Mouse (Mus musculus) forebrain, embryonic 11.5 days (tissue): ENCODE results near the gene Kntc1. TPM values are rescaled to one million over a fixed set of nuclear protein-coding genes. Genes with fewer than 3 reads are reported as not detected.

Experiments
- ATAC-seq: fragments of 200-750 bp; cut with Nextera tagmentation; replicated peaks from 2 replicates; pipeline ENCODE4 v1.8.0; 2017; ENCODE audit warnings: moderate TSS enrichment; ENCODE audit not compliant: low FRiP score
- DNase-seq: peaks from one replicate; pipeline ENCODE4 v3.0.0-alpha.2; 2017; ENCODE audit warnings: low spot score
- H3K27ac ChIP-seq: fragments of 300-500 bp; sonication (generic); 2 replicates; pipeline ENCODE4 v1.5.1; 2014; ENCODE audit warnings: low read depth, low read length
- H3K27me3 ChIP-seq: fragments of 300-500 bp; sonication (generic); 2 replicates; pipeline ENCODE4 v1.6.1; 2014; ENCODE audit warnings: mild to moderate bottlenecking, low read length, mixed read lengths; ENCODE audit not compliant: control insufficient read depth, insufficient read depth
- H3K36me3 ChIP-seq: fragments of 300-500 bp; sonication (generic); 2 replicates; pipeline ENCODE4 v1.6.1; 2014; ENCODE audit warnings: mild to moderate bottlenecking, low read length, moderate library complexity, mixed read lengths; ENCODE audit not compliant: control insufficient read depth, insufficient read depth
- H3K4me1 ChIP-seq: fragments of 300-500 bp; sonication (generic); replicated peaks from 2 replicates; pipeline ENCODE4 v1.6.1; 2014; ENCODE audit warnings: low read length, mixed read lengths; ENCODE audit not compliant: control insufficient read depth, insufficient read depth
- H3K4me2 ChIP-seq: fragments of 300-500 bp; sonication (generic); 2 replicates; pipeline ENCODE4 v1.6.1; 2014; ENCODE audit warnings: low read depth, mild to moderate bottlenecking, low read length, moderate library complexity, mixed read lengths; ENCODE audit not compliant: severe bottlenecking
- H3K4me3 ChIP-seq: fragments of 300-500 bp; sonication (generic); 2 replicates; pipeline ENCODE4 v1.5.1; 2014; ENCODE audit warnings: low read depth, low read length
- H3K9ac ChIP-seq: fragments of 300-500 bp; sonication (generic); 2 replicates; pipeline ENCODE4 v1.6.1; 2014; ENCODE audit warnings: low read length
- H3K9me3 ChIP-seq: fragments of 300-500 bp; sonication (generic); 2 replicates; pipeline ENCODE4 v1.6.1; 2016; ENCODE audit warnings: low read length, mixed read lengths; ENCODE audit not compliant: control insufficient read depth
- WGBS: fragments of 180-500 bp; shearing (Covaris S2); extraction: QIAGEN DNeasy Blood & Tissue Kit; methylation state at CpG from one replicate; pipeline ENCODE4 v1.1.7; 2014; 5-methylcytosine and 5-hydroxymethylcytosine counted together
- polyA plus RNA-seq: library from polyadenylated mRNA; unstranded; fragments of >200 nt; fragmentation: Nextera tagmentation; extraction: Ambion mirVana; gene quantifications from 2 replicates; pipeline ENCODE4 v1.2.1, GENCODE M21; 2014

Gene Kntc1
- polyA plus RNA-seq, 1 experiment from 2014 or later = 65.0 TPM

DNA sequence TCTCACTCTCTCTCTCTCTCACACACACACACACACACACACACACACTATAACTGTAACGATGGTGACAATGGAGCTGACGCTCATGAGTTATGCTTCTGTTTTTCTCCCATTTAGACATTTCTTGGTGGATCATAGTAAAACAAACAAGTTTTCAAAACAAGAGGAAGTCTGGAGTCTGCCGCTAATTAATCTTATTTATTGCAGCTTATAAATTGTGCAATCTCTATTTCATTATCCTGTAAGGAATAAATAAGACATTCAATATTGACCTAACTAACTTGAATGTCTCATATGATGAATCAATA is 71.7 kb downstream of the Kntc1 start:
- no peaks in the 10 kb centered on the region for H3K9me3 ChIP-seq
- H3K36me3 ChIP-seq = peaks cover 5% of the 10 kb centered on the region; the same call in 1 of the 2 replicates
- DNase-seq (no peak), ATAC-seq (no peak)
- H3K4me2 ChIP-seq = no peak overlapping the region
- H3K27me3 ChIP-seq = no peaks in the 10 kb centered on the region
- no peaks in the 10 kb centered on the region for H3K4me1 ChIP-seq
- WGBS = 98% methylated on average over 3 of the region's 3 CpGs
- H3K9ac ChIP-seq = no peak overlapping the region
- H3K4me3 ChIP-seq = no peak overlapping the region
- H3K27ac ChIP-seq = no peak overlapping the region

DNA sequence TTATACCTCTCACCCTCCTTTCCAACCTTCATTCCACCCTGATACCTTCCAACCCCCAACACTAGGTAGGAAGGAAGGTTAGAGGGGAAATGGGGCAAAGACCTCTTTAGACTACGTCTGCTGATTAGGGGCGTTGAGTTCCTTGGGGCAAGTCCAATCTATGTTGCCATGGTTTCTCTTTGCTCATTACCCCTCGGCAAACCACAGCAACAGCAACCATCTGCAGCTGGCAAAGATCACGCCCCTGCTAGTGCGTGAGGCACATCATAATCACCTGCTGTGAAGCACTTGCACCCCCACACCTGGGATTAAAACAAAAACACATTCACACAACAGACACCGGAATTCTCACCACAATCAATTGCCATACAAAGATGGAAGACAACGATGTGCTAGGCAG is 73.2 kb downstream of the Kntc1 start:
- no peak for ATAC-seq
- DNase-seq = no peak
- H3K27me3 ChIP-seq = no peaks in the 10 kb centered on the region

DNA sequence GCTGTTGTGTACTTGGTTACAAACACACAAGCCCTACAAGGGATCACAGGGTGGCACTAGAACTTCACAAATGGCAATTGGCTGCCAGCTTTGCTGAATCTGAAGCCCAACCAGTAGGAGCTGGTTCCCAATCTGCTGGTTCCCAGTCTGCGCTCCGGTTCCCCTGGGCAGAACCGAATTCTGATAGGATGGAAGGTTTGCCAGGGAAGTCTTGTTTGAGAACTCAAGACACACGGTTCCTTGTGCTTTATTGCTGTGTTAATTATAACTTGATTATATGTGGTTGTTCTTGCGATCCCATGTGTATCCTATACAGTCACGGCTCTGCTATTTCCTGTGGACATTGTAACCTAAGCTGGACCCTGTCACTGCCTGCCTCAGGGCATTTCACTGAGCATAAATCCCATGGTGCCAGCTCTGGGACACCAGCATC is 78.2 kb downstream of the Kntc1 start:
- DNase-seq (no peak), ATAC-seq (no peak)
- Histone ChIP-seq H3K27ac (no peak overlapping the region), H3K4me3 (no peak overlapping the region), H3K4me1 (no peaks in the 10 kb centered on the region), H3K36me3 (no peaks in the 10 kb centered on the region), H3K4me2 (no peak overlapping the region), H3K27me3 (no peaks in the 10 kb centered on the region), H3K9ac (no peak overlapping the region), H3K9me3 (no peaks in the 10 kb centered on the region)
- WGBS = 77% methylated on average over 6 of the region's 6 CpGs

More for the DNA sequence above, 73.2 kb downstream of the Kntc1 start:
- H3K9ac ChIP-seq = no peak overlapping the region
- H3K27ac ChIP-seq = no peak overlapping the region
- H3K4me2 ChIP-seq = no peak overlapping the region
- H3K36me3 ChIP-seq = peaks cover 5% of the 10 kb centered on the region; the same call in 1 of the 2 replicates
- H3K4me1 ChIP-seq = no peaks in the 10 kb centered on the region
- 73% methylated on average over 7 of the region's 7 CpGs for WGBS
- no peak overlapping the region for H3K4me3 ChIP-seq
- H3K9me3 ChIP-seq = no peaks in the 10 kb centered on the region

DNA sequence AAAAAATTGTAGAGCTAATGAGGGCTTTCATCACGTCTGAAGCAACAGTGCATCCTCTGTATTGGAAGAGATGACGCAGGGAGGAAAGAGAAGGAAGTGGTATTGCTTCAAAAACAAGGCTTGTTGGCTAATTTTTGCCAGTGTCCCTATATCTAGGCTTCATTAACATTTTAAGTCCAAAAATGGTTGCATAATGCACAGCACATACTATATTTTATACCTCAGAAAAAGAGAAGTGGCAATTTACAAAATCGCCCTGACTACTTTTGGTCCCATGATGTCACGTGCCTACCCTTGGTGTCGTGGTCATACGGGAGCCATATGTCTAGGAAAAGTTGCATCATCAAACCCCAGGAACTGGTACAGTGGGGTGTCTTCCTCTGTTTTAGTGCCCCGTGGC is 82.8 kb downstream of the Kntc1 start:
- Histone ChIP-seq H3K9me3 (no peaks in the 10 kb centered on the region), H3K9ac (no peak overlapping the region), H3K4me3 (no peak overlapping the region), H3K27me3 (no peaks in the 10 kb centered on the region), H3K4me1 (no peaks in the 10 kb centered on the region), H3K4me2 (no peak overlapping the region), H3K36me3 (no peaks in the 10 kb centered on the region), H3K27ac (no peak overlapping the region)
- ATAC-seq (no peak), DNase-seq (no peak)
- WGBS = 93% methylated on average over 7 of the region's 7 CpGs

DNA sequence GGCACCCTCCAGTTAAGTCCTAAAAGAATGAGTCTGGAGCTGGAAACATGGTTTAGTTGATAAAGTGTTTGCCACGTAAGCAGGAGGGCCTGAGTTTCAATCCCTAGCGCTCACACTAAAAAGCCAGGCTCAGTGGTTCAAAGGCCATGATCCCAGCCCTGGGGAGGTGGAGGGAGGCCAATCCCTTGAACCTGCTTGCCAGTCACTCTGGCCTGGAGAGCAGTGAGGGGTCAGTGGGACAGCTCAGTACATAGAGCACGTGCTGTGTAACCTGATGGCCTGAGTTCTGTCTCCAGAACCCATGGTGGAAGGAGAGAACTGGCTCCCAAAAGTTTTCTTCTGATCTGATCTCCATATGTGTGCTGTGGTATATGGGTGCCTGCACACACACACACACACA is 85.3 kb downstream of the Kntc1 start:
- Histone ChIP-seq H3K27me3 (no peaks in the 10 kb centered on the region), H3K36me3 (no peaks in the 10 kb centered on the region), H3K4me2 (no peak overlapping the region), H3K9ac (no peak overlapping the region), H3K27ac (no peak overlapping the region), H3K4me3 (no peak overlapping the region), H3K4me1 (no peaks in the 10 kb centered on the region), H3K9me3 (no peaks in the 10 kb centered on the region)
- no peak for DNase-seq
- 75% methylated on average over 3 of the region's 3 CpGs for WGBS
- no peak for ATAC-seq

DNA sequence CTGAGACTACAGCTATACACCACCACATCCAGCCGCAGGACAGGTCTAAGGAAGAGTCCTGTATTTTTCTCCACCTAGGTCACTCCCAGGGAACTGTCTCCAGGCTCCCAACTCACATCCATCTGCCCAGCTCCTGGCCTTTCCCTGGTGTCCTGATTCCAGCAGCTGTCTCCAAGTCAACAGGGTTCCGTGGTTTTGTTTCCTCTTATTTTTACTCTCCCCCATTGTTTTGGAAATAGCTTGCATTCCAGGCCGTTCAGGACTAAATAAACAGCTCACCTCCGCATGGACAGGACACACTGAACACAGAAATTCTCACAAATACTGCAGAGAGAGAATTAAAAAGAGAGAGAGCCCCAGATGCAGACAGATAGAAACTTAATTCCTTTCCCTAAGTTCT is 87.9 kb downstream of the Kntc1 start:
- H3K36me3 ChIP-seq = no peaks in the 10 kb centered on the region
- no peak overlapping the region for H3K4me3 ChIP-seq
- H3K27ac ChIP-seq = no peak overlapping the region
- H3K9me3 ChIP-seq = no peaks in the 10 kb centered on the region
- no peak overlapping the region for H3K9ac ChIP-seq
- WGBS = 51% methylated on average over 4 of the region's 4 CpGs
- no peaks in the 10 kb centered on the region for H3K4me1 ChIP-seq
- H3K27me3 ChIP-seq = no peaks in the 10 kb centered on the region
- no peak for ATAC-seq
- no peak for DNase-seq
- H3K4me2 ChIP-seq = no peak overlapping the region

DNA sequence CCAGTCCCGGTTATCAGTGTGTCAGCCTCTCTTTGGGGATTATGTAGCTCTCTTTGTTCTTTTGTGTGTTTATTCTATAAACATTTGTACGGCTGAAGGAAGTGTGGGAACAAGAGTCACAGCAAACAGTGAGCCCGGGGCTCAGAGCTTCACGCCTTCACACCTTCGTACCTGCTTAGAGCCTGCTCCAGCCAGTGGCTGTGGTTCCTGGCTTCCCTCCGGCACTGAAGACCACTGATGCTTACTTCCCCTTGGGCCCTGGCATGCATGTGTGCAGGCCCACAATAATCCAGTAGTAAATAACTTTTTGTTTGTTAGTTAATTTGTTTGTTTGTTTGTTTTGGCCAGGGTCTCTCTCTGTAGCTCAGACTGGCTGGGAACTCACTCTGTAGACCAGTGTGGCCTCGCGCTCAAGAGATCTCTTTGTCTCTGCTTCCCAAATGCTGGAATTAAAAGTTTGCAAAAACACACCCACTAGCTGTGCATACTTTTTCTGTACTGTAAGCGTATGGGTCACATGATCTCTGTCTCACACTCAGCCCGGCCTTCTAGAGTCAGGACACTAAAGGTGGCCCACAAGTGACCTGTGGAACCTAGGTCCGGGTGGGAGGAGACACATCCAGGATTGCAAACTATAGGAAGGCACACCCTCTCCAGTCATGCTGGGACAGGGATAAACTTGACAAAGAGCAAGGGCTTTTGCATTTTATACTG is 92.9 kb downstream of the Kntc1 start:
- no peaks in the 10 kb centered on the region for H3K4me1 ChIP-seq
- no peaks in the 10 kb centered on the region for H3K27me3 ChIP-seq
- no peaks in the 10 kb centered on the region for H3K9me3 ChIP-seq
- ATAC-seq (no peak), DNase-seq (no peak)
- no peak overlapping the region for H3K4me2 ChIP-seq
- H3K27ac ChIP-seq = no peak overlapping the region
- no peaks in the 10 kb centered on the region for H3K36me3 ChIP-seq
- H3K9ac ChIP-seq = no peak overlapping the region
- WGBS = 72% methylated on average over 11 of the region's 11 CpGs
- H3K4me3 ChIP-seq = no peak overlapping the region

DNA sequence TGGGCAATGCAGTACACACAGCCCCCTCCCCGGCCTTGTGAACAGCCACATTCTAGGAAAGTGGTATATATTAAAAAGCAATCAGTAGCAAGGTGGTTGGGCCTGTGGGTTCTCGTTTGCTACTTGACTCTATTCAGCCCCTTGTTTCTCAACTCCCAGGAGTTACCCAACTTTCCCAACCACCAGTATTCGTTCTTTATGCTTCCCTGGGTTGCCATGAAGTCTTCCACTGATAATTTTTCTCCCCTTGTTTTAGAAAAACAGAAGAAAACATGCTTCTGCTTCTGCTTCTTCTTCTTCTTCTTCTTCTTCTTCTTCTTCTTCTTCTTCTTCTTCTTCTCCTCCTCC is 93.4 kb downstream of the Kntc1 start:
- ATAC-seq (no peak), DNase-seq (no peak)
- H3K4me1 ChIP-seq = no peaks in the 10 kb centered on the region
- H3K4me3 ChIP-seq = no peak overlapping the region
- no peak overlapping the region for H3K9ac ChIP-seq
- H3K4me2 ChIP-seq = no peak overlapping the region
- no peak overlapping the region for H3K27ac ChIP-seq
- H3K36me3 ChIP-seq = no peaks in the 10 kb centered on the region
- 81% methylated on average over 3 of the region's 3 CpGs for WGBS
- H3K9me3 ChIP-seq = no peaks in the 10 kb centered on the region
- H3K27me3 ChIP-seq = no peaks in the 10 kb centered on the region

DNA sequence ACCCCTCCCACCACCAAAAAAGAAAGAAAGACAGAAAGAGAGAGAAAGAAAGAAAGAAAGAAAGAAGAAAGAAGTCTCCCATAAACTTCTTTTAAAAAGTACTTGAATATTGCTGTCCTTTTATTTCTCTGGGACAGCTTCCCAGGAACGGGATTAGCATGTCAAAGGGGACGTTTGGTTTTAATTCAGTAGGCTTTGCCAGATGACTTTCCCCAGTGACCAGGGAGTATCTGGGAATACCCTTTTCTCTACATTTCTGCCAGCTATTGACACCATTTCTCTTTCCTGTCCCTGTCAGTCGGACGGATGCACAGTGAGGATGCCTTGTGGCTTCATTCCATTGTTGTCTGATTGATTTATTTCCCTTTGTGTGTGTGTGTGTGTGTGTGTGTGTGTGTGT is 94.3 kb downstream of the Kntc1 start:
- Histone ChIP-seq H3K4me1 (no peaks in the 10 kb centered on the region), H3K9me3 (no peaks in the 10 kb centered on the region), H3K27ac (no peak overlapping the region), H3K27me3 (no peaks in the 10 kb centered on the region), H3K4me3 (no peak overlapping the region), H3K9ac (no peak overlapping the region), H3K36me3 (no peaks in the 10 kb centered on the region), H3K4me2 (no peak overlapping the region)
- ATAC-seq = no peak
- WGBS = 60% methylated on average over 4 of the region's 4 CpGs
- DNase-seq = no peak
